27 mouse cellular contexts compared by ENCODE assay signal in genomic region chr6:87028881-87029280, GRCm38 (mm10). TPM values are rescaled to one million over a fixed set of nuclear protein-coding genes. Genes with fewer than 3 reads are reported as not detected.
A peak's percentile ranks its signal among the peaks of the same experiment; 100 is the strongest.
DNase-seq lines count a peak whose midpoint lies in the region; ATAC-seq lines count a peak whose summit lies in the region.
"Had no signal": no experiment of that assay in that cellular context is flagged by ENCODE, and none has a peak within 500 bp of the region (broad histone marks: within the 10 kb centered on the region; RNA-seq: fewer than 3 reads in every experiment).

No protein-coding gene starts in this region.

- H3K4me2 ChIP-seq in heart, embryonic 11.5 days, result no peak overlapping the region
- H3K4me2 ChIP-seq: heart, embryonic 12.5 days; hindbrain, embryonic 13.5 days; limb, embryonic 15.5 days; lung, embryonic 15.5 days; neural tube, embryonic 13.5 days had no signal

- DNase-seq in adrenal gland, adult (ENCODE audit: inconsistent age in 2 of 2, low spot score in 1 of 2), result peak; percentile 40 to 83
- no peak for DNase-seq in adrenal gland, postnatal 4 days (ENCODE audit: low spot score in 2 of 2)
- peak; percentile 60 for DNase-seq in 416B (ENCODE audit: low read depth)
- peak; percentile 33 for DNase-seq in adrenal gland, adult 2 months
- DNase-seq in embryo, embryonic 10 days (ENCODE audit: low spot score), result no peak
- DNase-seq: cerebellum, adult 9-11 months; gastrocnemius, postnatal 10 days; heart, postnatal 10 days; left cerebral cortex, postnatal 4 days; lung, postnatal 4 days; right cerebral cortex, postnatal 4 days; thymus, postnatal 36 days had no signal

- H3K4me3 ChIP-seq in heart, embryonic 11.5 days (ENCODE audit: low read depth, low read length), result no peak overlapping the region
- H3K4me3 ChIP-seq: forebrain, embryonic 10.5 days; heart, embryonic 12.5 days; hindbrain, embryonic 13.5 days; left cerebral cortex, adult 2 months; limb, embryonic 15.5 days; lung, embryonic 15.5 days; midbrain, embryonic 10.5 days; myocyte; neural tube, embryonic 13.5 days had no signal

- peaks cover 10% of the 10 kb centered on the region for H3K4me1 ChIP-seq in heart, embryonic 11.5 days (ENCODE audit: control insufficient read depth, insufficient read depth, low read length)
- H3K4me1 ChIP-seq: forebrain, embryonic 10.5 days; hindbrain, embryonic 13.5 days; limb, embryonic 15.5 days; lung, embryonic 15.5 days; midbrain, embryonic 10.5 days; neural tube, embryonic 13.5 days had no signal

- H3K9ac ChIP-seq in heart, embryonic 11.5 days (ENCODE audit: low read depth, low read length), result no peak overlapping the region
- H3K9ac ChIP-seq: heart, embryonic 12.5 days; hindbrain, embryonic 13.5 days; limb, embryonic 15.5 days; liver, embryonic 14.5 days; lung, embryonic 15.5 days; neural tube, embryonic 13.5 days had no signal

- no peaks in the 10 kb centered on the region for H3K27me3 ChIP-seq in heart, embryonic 11.5 days (ENCODE audit: control insufficient read depth, insufficient read depth, low read length)
- H3K27me3 ChIP-seq: heart, embryonic 12.5 days; hindbrain, embryonic 13.5 days; limb, embryonic 15.5 days; lung, embryonic 15.5 days; neural tube, embryonic 13.5 days had no signal

- H3K36me3 ChIP-seq in heart, embryonic 11.5 days (ENCODE audit: control insufficient read depth, insufficient read depth, low read length), result peaks cover 10% of the 10 kb centered on the region

- no peak overlapping the region for H3K27ac ChIP-seq in heart, embryonic 11.5 days (ENCODE audit: low read depth, low read length)
- H3K27ac ChIP-seq: forebrain, embryonic 10.5 days; hindbrain, embryonic 13.5 days; kidney, postnatal 0 days; left cerebral cortex, adult 2 months; limb, embryonic 15.5 days; liver, embryonic 14.5 days; lung, embryonic 15.5 days; midbrain, embryonic 10.5 days; neural tube, embryonic 13.5 days had no signal

- no peaks in the 10 kb centered on the region for H3K9me3 ChIP-seq in heart, embryonic 11.5 days (replicated peaks; ENCODE audit: control insufficient read depth, low read length)
- H3K9me3 ChIP-seq: forebrain, embryonic 10.5 days; heart, embryonic 12.5 days; hindbrain, embryonic 13.5 days; limb, embryonic 15.5 days; lung, embryonic 15.5 days; midbrain, embryonic 10.5 days; neural tube, embryonic 13.5 days had no signal

- ATAC-seq in inflammation-experienced regulatory T-cells, adult 6 months, result peak; percentile 28
- no peak for ATAC-seq in heart, embryonic 11.5 days (replicated peaks; ENCODE audit: insufficient number of reproducible peaks, low FRiP score, low TSS enrichment)
- ATAC-seq: forebrain, embryonic 16.5 days; midbrain, embryonic 16.5 days had no signal

RNA-seq across cellular contexts. Expression of gene Gfpt1, which starts 13.8 kb away (rescaled TPM):
- 10 to 100 TPM; 39.8 to 42.6 TPM for total RNA-seq in adrenal gland, postnatal 4 days (2021)
- total RNA-seq in adrenal gland, adult 2 months (2021), result 10 to 100 TPM; 37.1 to 42.4 TPM
- polyA plus RNA-seq in adrenal gland, adult 2 months (2012; rRNA removed), result 3.0 and 4.3 TPM in 2 replicates
- polyA plus RNA-seq in inflammation-experienced regulatory T-cells, adult 6 months (2017; shearing (Covaris generic)), result 10 to 100 TPM; 15.8 to 21.8 (median 19.3) TPM
- polyA plus RNA-seq in heart, embryonic 11.5 days (2014; fragmentation: Nextera tagmentation; extraction: Ambion mirVana), result 14.7 and 20.1 TPM in 2 replicates

RNA-seq across cellular contexts. Expression of gene Nfu1, which starts 19.8 kb away (rescaled TPM):
- total RNA-seq in adrenal gland, postnatal 4 days (2021), result 10 to 100 TPM; 76.2 to 82.8 TPM
- 10 to 100 TPM; 84.3 to 92.5 TPM for total RNA-seq in adrenal gland, adult 2 months (2021)
- polyA plus RNA-seq in adrenal gland, adult 2 months (2012; rRNA removed), result 57.6 and 66.9 TPM in 2 replicates
- polyA plus RNA-seq in inflammation-experienced regulatory T-cells, adult 6 months (2017; shearing (Covaris generic)), result 100 to 1,000 TPM; 125 to 144 (median 141) TPM
- polyA plus RNA-seq in heart, embryonic 11.5 days (2014; fragmentation: Nextera tagmentation; extraction: Ambion mirVana), result 96.8 and 102 TPM in 2 replicates

Comparison
In these comparisons a context has a peak if more than half of its experiments do, and no peak if none do; other contexts are left out.
1. DNase-seq: peak in adrenal gland, adult (2 of 2), 416B (single experiment) and adrenal gland, adult 2 months (single experiment); none in adrenal gland, postnatal 4 days (0 of 2) and embryo, embryonic 10 days (single experiment).